Mouse (Mus musculus) bone marrow macrophage, adult 2 months (primary cell): ENCODE data around the gene Sult2b1.

Experiments used
- CTCF ChIP-seq: IDR thresholded peaks from 2 replicates; pipeline ENCODE4 v1.5.1; 2012; ENCODE audit warnings: low read depth, mild to moderate bottlenecking, low read length, moderate library complexity
- POLR2A ChIP-seq: IDR thresholded peaks from 2 replicates; pipeline ENCODE4 v1.6.1; 2012; ENCODE audit warnings: mild to moderate bottlenecking, low read depth, low read length, borderline replicate concordance

DNA sequence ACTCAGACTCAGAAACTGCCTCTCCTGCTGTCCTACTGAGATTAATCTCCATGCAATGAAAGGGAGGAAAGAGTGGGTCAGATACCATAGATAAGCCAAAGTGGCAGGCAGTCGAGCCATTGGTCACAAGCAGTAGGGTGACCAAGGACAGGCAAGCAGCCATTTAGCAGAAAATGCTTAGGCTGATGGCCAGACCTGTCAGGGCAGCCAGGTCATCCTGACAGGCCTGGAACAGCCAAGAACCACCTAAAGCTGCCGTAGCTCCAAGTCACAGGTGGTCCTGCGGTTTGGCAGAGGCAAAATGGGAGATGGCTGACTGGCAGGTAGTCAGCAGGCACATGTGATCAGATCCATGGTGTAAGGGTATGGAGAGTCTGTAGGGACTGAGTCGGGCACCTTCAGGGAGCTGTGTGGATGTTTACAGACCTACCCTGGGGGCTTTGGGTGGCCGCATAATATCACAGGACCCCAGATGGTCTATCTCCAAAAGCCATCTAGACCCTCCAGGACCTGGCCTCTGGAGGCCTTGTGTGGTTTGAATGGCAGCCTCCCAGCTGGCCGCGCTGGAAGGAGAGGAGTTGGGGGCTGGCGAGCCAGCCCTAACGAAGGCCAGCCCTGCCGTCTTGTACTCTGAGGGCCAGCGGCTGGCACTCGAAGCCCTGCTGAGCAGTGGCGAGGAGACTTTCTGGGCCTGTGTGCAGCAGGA is 62.7 kb downstream of the Sult2b1 start:
- TF ChIP-seq CTCF (no peak), POLR2A (no peak)
